Mouse (Mus musculus) spleen, adult 2 months (tissue): Measurements from ENCODE around the gene Zfp335. TPM values are rescaled to one million over a fixed set of nuclear protein-coding genes. Genes with fewer than 3 reads are reported as not detected.

Experiments used
- DNase-seq, 2 experiments: peaks; one replicate each; pipeline versions ENCODE4 v3.0.0 to v3.0.0-alpha.2; 2012 to 2021; ENCODE audit warnings: low spot score in 2 of 2, low read depth in 1 of 2
- H3K27ac ChIP-seq: fragments of 200-500 bp; 2 replicates; pipeline ENCODE4 v1.5.1; 2012; ENCODE audit warnings: low read length, inconsistent platforms; ENCODE audit not compliant: insufficient read depth
- H3K27me3 ChIP-seq: fragments of 200-500 bp; 2 replicates; pipeline ENCODE4 v1.6.1; 2012; ENCODE audit warnings: mild to moderate bottlenecking, moderate library complexity, low read length, inconsistent platforms; ENCODE audit not compliant: control insufficient read depth, insufficient read depth
- H3K36me3 ChIP-seq: fragments of 200-500 bp; 2 replicates; pipeline ENCODE4 v1.6.1; 2012; ENCODE audit warnings: mild to moderate bottlenecking, low read length, inconsistent platforms; ENCODE audit not compliant: control insufficient read depth, insufficient read depth
- H3K4me1 ChIP-seq: fragments of 200-500 bp; 2 replicates; pipeline ENCODE4 v1.6.1; 2011; ENCODE audit warnings: inconsistent platforms; ENCODE audit not compliant: control insufficient read depth, insufficient read depth, insufficient read length
- H3K4me3 ChIP-seq: fragments of 200-500 bp; 2 replicates; pipeline ENCODE4 v1.5.1; 2011; ENCODE audit warnings: mild to moderate bottlenecking, inconsistent platforms; ENCODE audit not compliant: insufficient read depth, insufficient read length; ENCODE audit errors: extremely low read depth
- CTCF ChIP-seq: fragments of 200-500 bp; IDR thresholded peaks from 2 replicates; pipeline ENCODE4 v1.5.1; 2011; ENCODE audit warnings: mild to moderate bottlenecking, inconsistent platforms; ENCODE audit not compliant: insufficient read depth, insufficient read length, insufficient replicate concordance; ENCODE audit errors: extremely low read depth
- POLR2A ChIP-seq: fragments of 200-500 bp; IDR thresholded peaks from 2 replicates; pipeline ENCODE4 v1.6.1; 2011; ENCODE audit warnings: low read depth, low read length, inconsistent platforms
- WGBS: fragments of 180-500 bp; shearing (Covaris S2); methylation state at CpG from one replicate; pipeline ENCODE4 v1.1.7; 2018; 5-methylcytosine and 5-hydroxymethylcytosine counted together
- polyA plus RNA-seq: library from polyadenylated mRNA; depleted of rRNA; stranded (reverse); fragments of >200 nt; gene quantifications from 2 replicates; pipeline ENCODE4 v1.2.3, GENCODE M21; 2012

Gene Zfp335
- polyA plus RNA-seq, 1 experiment: 37.8 TPM

- no peaks in the 10 kb centered on the region for H3K4me1 ChIP-seq
- no peak for DNase-seq
- peaks cover 80% of the 10 kb centered on the region for H3K36me3 ChIP-seq
- TF ChIP-seq CTCF (no peak), POLR2A (no peak)
- no peak overlapping the region for H3K27ac ChIP-seq
- H3K4me3 ChIP-seq: no peak overlapping the region
- no peaks in the 10 kb centered on the region for H3K27me3 ChIP-seq
- WGBS: 84% methylated on average over 1 of the region's 1 CpGs
Measured at GRCm38 (mm10) chr2:164894644-164895043, 16.9 kb downstream of the Zfp335 start.

GRCm38 (mm10) chr2:164894048-164894447, 17.5 kb downstream of the Zfp335 start:
- H3K4me3 ChIP-seq: no peak overlapping the region
- no peaks in the 10 kb centered on the region for H3K4me1 ChIP-seq
- no peak overlapping the region for H3K27ac ChIP-seq
- WGBS: 83% methylated on average over 5 of the region's 5 CpGs
- no peak for TF ChIP-seq POLR2A
- no peak for TF ChIP-seq CTCF
- no peaks in the 10 kb centered on the region for H3K27me3 ChIP-seq
- DNase-seq: no peak
- H3K36me3 ChIP-seq: peaks cover 81% of the 10 kb centered on the region

GRCm38 (mm10) chr2:164892696-164893216, 18.8 kb downstream of the Zfp335 start:
- no peak for DNase-seq
- 90% methylated on average over 6 of the region's 6 CpGs for WGBS

GRCm38 (mm10) chr2:164891908-164892695, 19.5 kb downstream of the Zfp335 start:
- WGBS: 91% methylated on average over 15 of the region's 15 CpGs
- Histone ChIP-seq H3K4me1 (no peaks in the 10 kb centered on the region), H3K27me3 (no peaks in the 10 kb centered on the region)

More at GRCm38 (mm10) chr2:164892696-164893216, 18.8 kb downstream of the Zfp335 start:
- no peak for TF ChIP-seq CTCF
- Histone ChIP-seq H3K27ac (no peak overlapping the region), H3K4me3 (no peak overlapping the region), H3K4me1 (no peaks in the 10 kb centered on the region), H3K36me3 (peaks cover 82% of the 10 kb centered on the region), H3K27me3 (no peaks in the 10 kb centered on the region)

GRCm38 (mm10) chr2:164891056-164891834, 20.3 kb downstream of the Zfp335 start:
- WGBS: 85% methylated on average over 13 of the region's 13 CpGs
- Histone ChIP-seq H3K27ac (no peak overlapping the region), H3K27me3 (no peaks in the 10 kb centered on the region), H3K36me3 (peaks cover 88% of the 10 kb centered on the region), H3K4me3 (no peak overlapping the region), H3K4me1 (no peaks in the 10 kb centered on the region)
- DNase-seq: no peak
- no peak for TF ChIP-seq POLR2A
- TF ChIP-seq CTCF: no peak

More at GRCm38 (mm10) chr2:164891908-164892695, 19.5 kb downstream of the Zfp335 start:
- H3K27ac ChIP-seq: no peak overlapping the region
- H3K4me3 ChIP-seq: no peak overlapping the region
- DNase-seq: no peak
- peaks cover 81% of the 10 kb centered on the region for H3K36me3 ChIP-seq
- TF ChIP-seq POLR2A (no peak), CTCF (no peak)

GRCm38 (mm10) chr2:164890411-164891049, 21.0 kb downstream of the Zfp335 start:
- WGBS: 88% methylated on average over 24 of the region's 24 CpGs
- Histone ChIP-seq H3K27ac (no peak overlapping the region), H3K36me3 (peaks cover 91% of the 10 kb centered on the region), H3K27me3 (no peaks in the 10 kb centered on the region), H3K4me3 (no peak overlapping the region), H3K4me1 (no peaks in the 10 kb centered on the region)
- no peak for TF ChIP-seq POLR2A
- TF ChIP-seq CTCF: no peak
- DNase-seq: no peak
